Comparison of ENCODE assay signal across 17 mouse cellular contexts in genomic region chr4:107733603-107734002, GRCm38 (mm10). TPM values are rescaled to one million over a fixed set of nuclear protein-coding genes. Genes with fewer than 3 reads are reported as not detected.
"Had no signal": no experiment of that assay in that cellular context is flagged by ENCODE, and none has a peak within 500 bp of the region (broad histone marks: within the 10 kb centered on the region; RNA-seq: fewer than 3 reads in every experiment).

No protein-coding gene starts in this region.

- H3K4me1 ChIP-seq: liver, embryonic 15.5 days had no signal

- H3K9me3 ChIP-seq: liver, embryonic 15.5 days had no signal

- H3K9ac ChIP-seq: liver, embryonic 15.5 days; lung, embryonic 14.5 days had no signal

- H3K36me3 ChIP-seq: liver, embryonic 15.5 days had no signal

- H3K27ac ChIP-seq: kidney, postnatal 0 days; liver, embryonic 15.5 days had no signal

- ATAC-seq: midbrain, embryonic 16.5 days had no signal

- H3K4me2 ChIP-seq: liver, embryonic 11.5 days; liver, embryonic 15.5 days; lung, embryonic 14.5 days; midbrain, embryonic 11.5 days had no signal

- DNase-seq: kidney, adult 9 months; layer of hippocampus, adult 9-11 months; layer of hippocampus, postnatal 36 days; lung, embryonic 14.5 days; lung, postnatal 10 days; lung, postnatal 4 days; right cerebral cortex, adult 18-20 months; right cerebral cortex, postnatal 25 days; thymus, postnatal 36 days had no signal

- H3K4me3 ChIP-seq: liver, embryonic 15.5 days had no signal

RNA-seq across cellular contexts. Expression of gene Dmrtb1, which starts 49.6 kb away (rescaled TPM):
- total RNA-seq: megakaryocyte, adult 5-6 weeks had no signal
- polyA plus RNA-seq: kidney, postnatal 0 days; liver, embryonic 11.5 days; liver, embryonic 15.5 days; lung, embryonic 14.5 days; small intestine, adult 2 months; stomach, embryonic 16.5 days had no signal
